Mouse (Mus musculus) heart, embryonic 13.5 days (tissue): ENCODE measurements at regions not wholly inside any gene's neighbourhood (a gene's known extent, or its start where the extent isn't known, plus 50 kb on each side); places are given as distances from the start of the nearest gene placed in this dataset.

Experiments
- ATAC-seq: fragments of 200-750 bp; cut with Nextera tagmentation; 2 replicates; pipeline ENCODE4 v1.8.0; 2017; ENCODE audit warnings: moderate TSS enrichment; ENCODE audit not compliant: insufficient number of reproducible peaks, low FRiP score, low TSS enrichment; ENCODE audit errors: extremely low read depth
- H3K27ac ChIP-seq: fragments of 300-500 bp; sonication (generic); replicated peaks from 2 replicates; pipeline ENCODE4 v1.5.1; 2015; ENCODE audit warnings: moderate library complexity, mild to moderate bottlenecking, inconsistent platforms
- H3K27me3 ChIP-seq: fragments of 300-500 bp; sonication (generic); replicated peaks from 2 replicates; pipeline ENCODE4 v1.6.1; 2015; ENCODE audit warnings: mild to moderate bottlenecking, inconsistent platforms
- H3K36me3 ChIP-seq: fragments of 300-500 bp; sonication (generic); 2 replicates; pipeline ENCODE4 v1.6.1; 2015; ENCODE audit warnings: mild to moderate bottlenecking, inconsistent platforms
- H3K4me1 ChIP-seq: fragments of 300-500 bp; sonication (generic); 2 replicates; pipeline ENCODE4 v1.6.1; 2015; ENCODE audit warnings: inconsistent platforms
- H3K4me2 ChIP-seq: fragments of 300-500 bp; sonication (generic); 2 replicates; pipeline ENCODE4 v1.6.1; 2015; ENCODE audit warnings: inconsistent platforms, mild to moderate bottlenecking, moderate library complexity
- H3K4me3 ChIP-seq: fragments of 300-500 bp; sonication (generic); 2 replicates; pipeline ENCODE4 v1.5.1; 2015; ENCODE audit warnings: moderate library complexity, mild to moderate bottlenecking, inconsistent platforms
- H3K9ac ChIP-seq: fragments of 300-500 bp; sonication (generic); 2 replicates; pipeline ENCODE4 v1.6.1; 2015; ENCODE audit warnings: inconsistent platforms, mild to moderate bottlenecking, moderate library complexity
- H3K9me3 ChIP-seq: fragments of 300-500 bp; sonication (generic); 2 replicates; pipeline ENCODE4 v1.6.1; 2016; ENCODE audit warnings: inconsistent platforms
- WGBS: fragments of 180-500 bp; shearing (Covaris S2); methylation state at CpG from one replicate; pipeline ENCODE4 v1.1.7; 2015; ENCODE audit warnings: mixed read lengths; 5-methylcytosine and 5-hydroxymethylcytosine counted together

GRCm38 (mm10) chr4:142722845-142723553 is 483.8 kb upstream of the Kazn start:
- Histone ChIP-seq H3K9me3 (no peaks in the 10 kb centered on the region), H3K9ac (no peak overlapping the region), H3K36me3 (no peaks in the 10 kb centered on the region), H3K4me1 (no peaks in the 10 kb centered on the region), H3K27ac (no peak overlapping the region), H3K4me2 (no peak overlapping the region), H3K27me3 (no peaks in the 10 kb centered on the region), H3K4me3 (no peak overlapping the region)
- no peak for ATAC-seq
- WGBS = 47% methylated on average over 3 of the region's 3 CpGs

- no peak overlapping the region for H3K4me2 ChIP-seq
- no peak overlapping the region for H3K9ac ChIP-seq
- WGBS = 73% methylated on average over 5 of the region's 5 CpGs
- no peaks in the 10 kb centered on the region for H3K27me3 ChIP-seq
- no peaks in the 10 kb centered on the region for H3K36me3 ChIP-seq
- H3K9me3 ChIP-seq = peaks cover 5% of the 10 kb centered on the region; the same call in 1 of the 2 replicates
- H3K4me1 ChIP-seq = no peaks in the 10 kb centered on the region
- H3K4me3 ChIP-seq = no peak overlapping the region
- no peak overlapping the region for H3K27ac ChIP-seq
- no peak for ATAC-seq
These were observed 462.4 kb upstream of the Kazn start for GRCm38 (mm10) chr4:142701606-142702005.

GRCm38 (mm10) chr4:142694926-142695325 is 455.7 kb upstream of the Kazn start:
- no peaks in the 10 kb centered on the region for H3K4me1 ChIP-seq
- ATAC-seq = no peak
- no peaks in the 10 kb centered on the region for H3K27me3 ChIP-seq
- H3K4me2 ChIP-seq = no peak overlapping the region
- no peak overlapping the region for H3K4me3 ChIP-seq
- H3K9me3 ChIP-seq = no peaks in the 10 kb centered on the region
- H3K27ac ChIP-seq = no peak overlapping the region
- H3K9ac ChIP-seq = no peak overlapping the region
- no peaks in the 10 kb centered on the region for H3K36me3 ChIP-seq
- WGBS = 76% methylated on average over 13 of the region's 13 CpGs

- H3K9ac ChIP-seq = no peak overlapping the region
- no peak overlapping the region for H3K27ac ChIP-seq
- no peaks in the 10 kb centered on the region for H3K36me3 ChIP-seq
- H3K4me3 ChIP-seq = no peak overlapping the region
- peaks cover 13% of the 10 kb centered on the region for H3K9me3 ChIP-seq
- H3K4me1 ChIP-seq = no peaks in the 10 kb centered on the region
- H3K27me3 ChIP-seq = no peaks in the 10 kb centered on the region
- 71% methylated on average over 6 of the region's 6 CpGs for WGBS
- no peak overlapping the region for H3K4me2 ChIP-seq
- no peak for ATAC-seq
These were observed 449.0 kb upstream of the Kazn start for GRCm38 (mm10) chr4:142688241-142688640.

DNA sequence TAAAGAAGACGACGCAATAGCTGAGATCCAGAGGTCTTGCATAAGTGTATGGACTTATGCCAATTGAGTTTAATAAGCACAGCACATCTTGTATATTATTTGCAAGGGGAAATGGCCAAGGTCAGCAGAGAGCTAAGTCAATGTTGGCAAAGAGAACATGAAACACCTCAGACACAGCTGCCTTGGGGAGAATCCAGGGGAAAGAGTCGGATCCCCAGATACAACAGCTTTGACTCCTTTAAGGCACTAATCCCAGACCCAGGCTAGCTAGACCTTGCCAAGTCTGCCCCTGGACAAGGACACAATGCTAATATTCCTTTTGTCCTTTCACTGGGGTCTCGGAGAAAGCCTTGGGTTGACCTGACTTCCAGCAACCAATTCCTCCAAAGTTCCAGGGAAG is 438.2 kb upstream of the Kazn start:
- Histone ChIP-seq H3K4me2 (no peak overlapping the region), H3K27me3 (no peaks in the 10 kb centered on the region), H3K9ac (no peak overlapping the region), H3K36me3 (no peaks in the 10 kb centered on the region), H3K27ac (no peak overlapping the region), H3K9me3 (no peaks in the 10 kb centered on the region), H3K4me3 (no peak overlapping the region), H3K4me1 (no peaks in the 10 kb centered on the region)
- WGBS = 79% methylated on average over 4 of the region's 4 CpGs
- no peak for ATAC-seq

DNA sequence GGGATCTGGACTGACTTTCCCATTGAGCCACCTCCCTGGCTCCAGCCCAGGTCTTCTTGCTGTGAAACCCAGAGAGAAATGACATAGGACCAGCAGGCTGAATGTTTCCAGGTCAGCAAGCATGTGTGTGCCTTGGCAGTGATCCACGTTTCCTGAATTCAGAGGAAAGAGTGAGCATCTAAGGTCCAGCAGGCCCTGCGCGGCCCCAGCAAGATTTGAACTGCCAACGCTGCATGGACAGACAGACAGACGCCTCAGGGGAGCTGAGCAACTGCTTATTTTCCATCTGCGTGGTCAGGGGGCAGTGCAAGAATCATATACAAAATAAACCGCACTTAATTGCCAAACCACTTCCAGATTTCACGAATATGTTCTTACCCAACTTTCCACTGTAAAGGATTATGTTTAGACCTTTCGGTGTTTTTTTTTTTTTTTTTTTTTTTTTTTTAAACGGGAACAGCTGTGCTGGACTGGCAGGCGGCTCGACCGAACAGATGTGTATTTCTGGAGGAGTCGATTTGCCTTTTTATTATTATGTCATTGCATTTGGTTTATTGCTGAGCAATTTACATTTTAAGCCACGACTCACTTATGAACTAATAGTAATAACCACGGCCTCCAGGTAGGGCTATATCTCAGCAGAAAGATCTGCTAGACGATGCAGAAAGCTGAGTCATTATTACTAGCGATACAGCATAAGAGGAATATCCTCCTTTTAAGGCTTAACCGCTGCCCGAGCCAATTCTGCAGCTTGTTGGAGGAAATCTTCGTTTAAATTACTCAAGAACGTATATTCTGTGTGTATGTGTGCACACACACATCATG is 435.7 kb upstream of the Kazn start:
- no peaks in the 10 kb centered on the region for H3K4me1 ChIP-seq
- 74% methylated on average over 22 of the region's 22 CpGs for WGBS
- H3K9ac ChIP-seq = no peak overlapping the region
- H3K27me3 ChIP-seq = no peaks in the 10 kb centered on the region
- no peak overlapping the region for H3K4me2 ChIP-seq
- H3K4me3 ChIP-seq = no peak overlapping the region
- H3K36me3 ChIP-seq = no peaks in the 10 kb centered on the region
- no peaks in the 10 kb centered on the region for H3K9me3 ChIP-seq
- no peak for ATAC-seq
- no peak overlapping the region for H3K27ac ChIP-seq

DNA sequence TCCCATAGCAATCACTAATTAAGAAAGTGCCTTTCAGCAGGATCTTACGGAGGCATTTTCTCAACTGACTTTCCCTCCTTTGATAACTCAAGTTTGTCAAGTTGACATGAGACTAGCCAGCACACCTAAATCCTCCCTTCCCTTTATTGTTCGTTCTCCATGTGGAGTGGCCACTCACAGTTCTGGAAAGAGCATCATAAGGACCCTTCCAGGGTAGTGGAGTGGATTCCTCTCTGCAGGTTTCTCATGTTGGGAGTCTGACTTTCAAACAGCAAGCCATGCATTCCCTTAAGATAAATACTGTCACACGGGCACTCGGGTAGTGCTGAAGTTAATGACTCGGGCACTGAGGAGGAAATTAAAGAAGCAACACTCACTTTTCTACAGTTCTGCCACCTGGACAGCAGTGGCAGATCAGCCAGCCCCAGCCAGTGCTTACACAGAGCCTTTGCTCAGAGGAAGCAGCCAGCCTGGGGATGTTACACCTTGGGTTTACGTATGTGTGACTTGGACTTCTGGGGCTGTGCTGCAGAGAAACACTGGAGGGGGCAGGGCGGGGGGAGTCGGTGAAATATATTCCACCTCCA is 432.8 kb upstream of the Kazn start:
- no peak overlapping the region for H3K4me2 ChIP-seq
- H3K27ac ChIP-seq = no peak overlapping the region
- no peak overlapping the region for H3K9ac ChIP-seq
- no peaks in the 10 kb centered on the region for H3K9me3 ChIP-seq
- no peaks in the 10 kb centered on the region for H3K36me3 ChIP-seq
- no peak for ATAC-seq
- no peaks in the 10 kb centered on the region for H3K27me3 ChIP-seq
- no peaks in the 10 kb centered on the region for H3K4me1 ChIP-seq
- no peak overlapping the region for H3K4me3 ChIP-seq
- 64% methylated on average over 8 of the region's 8 CpGs for WGBS

DNA sequence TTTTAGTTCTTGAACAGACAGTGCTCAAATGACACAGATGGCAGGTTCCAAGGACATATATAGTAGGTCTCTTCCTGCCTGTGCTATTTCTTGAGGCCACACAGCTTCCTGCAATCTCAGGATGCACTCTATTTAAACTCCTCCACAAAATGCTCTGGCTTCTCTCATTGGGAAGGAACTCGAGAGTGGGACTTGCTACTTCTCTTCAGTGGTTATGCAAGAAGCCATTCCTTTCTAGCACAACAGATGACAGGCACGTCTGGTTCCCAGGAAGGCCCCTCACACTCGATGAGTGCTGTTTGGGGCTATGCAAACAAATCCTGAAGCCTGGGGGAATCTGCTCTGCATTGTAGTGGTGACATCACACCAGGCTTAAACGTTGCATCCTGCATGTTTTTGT is 425.6 kb upstream of the Kazn start:
- Histone ChIP-seq H3K27ac (no peak overlapping the region), H3K9me3 (no peaks in the 10 kb centered on the region), H3K27me3 (no peaks in the 10 kb centered on the region), H3K4me1 (no peaks in the 10 kb centered on the region), H3K36me3 (no peaks in the 10 kb centered on the region), H3K4me3 (no peak overlapping the region), H3K4me2 (no peak overlapping the region), H3K9ac (no peak overlapping the region)
- no peak for ATAC-seq
- 49% methylated on average over 4 of the region's 4 CpGs for WGBS

DNA sequence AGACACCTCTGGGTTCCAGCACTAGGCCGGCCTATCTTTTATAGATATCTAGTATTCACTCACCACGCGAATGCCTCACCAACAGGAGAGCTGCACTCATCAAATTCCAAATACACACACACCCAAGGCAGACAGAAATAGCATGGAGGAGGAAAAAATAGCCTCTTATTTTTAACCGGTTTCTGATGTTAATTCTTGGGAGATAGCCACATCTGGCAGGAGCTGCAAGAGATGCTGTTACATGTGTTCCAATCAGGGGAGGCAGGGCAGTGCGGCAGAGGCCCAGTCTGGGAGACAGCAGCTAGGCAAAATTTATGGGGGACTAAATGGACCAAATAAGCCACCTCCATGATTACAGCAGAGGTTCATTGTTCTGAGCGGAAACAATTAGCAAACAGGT is 419.0 kb upstream of the Kazn start:
- ATAC-seq = no peak

GRCm38 (mm10) chr4:142641069-142641468 is 401.9 kb upstream of the Kazn start:
- no peak overlapping the region for H3K4me2 ChIP-seq

More for the DNA sequence above, 419.0 kb upstream of the Kazn start:
- Histone ChIP-seq H3K9me3 (0 out of 2 replicates have a peak, but pooled peaks cover under 1% of the 10 kb centered on the region), H3K4me2 (no peak overlapping the region), H3K27me3 (no peaks in the 10 kb centered on the region), H3K4me1 (no peaks in the 10 kb centered on the region), H3K36me3 (no peaks in the 10 kb centered on the region), H3K27ac (no peak overlapping the region), H3K9ac (no peak overlapping the region), H3K4me3 (no peak overlapping the region)
- 64% methylated on average over 6 of the region's 6 CpGs for WGBS

DNA sequence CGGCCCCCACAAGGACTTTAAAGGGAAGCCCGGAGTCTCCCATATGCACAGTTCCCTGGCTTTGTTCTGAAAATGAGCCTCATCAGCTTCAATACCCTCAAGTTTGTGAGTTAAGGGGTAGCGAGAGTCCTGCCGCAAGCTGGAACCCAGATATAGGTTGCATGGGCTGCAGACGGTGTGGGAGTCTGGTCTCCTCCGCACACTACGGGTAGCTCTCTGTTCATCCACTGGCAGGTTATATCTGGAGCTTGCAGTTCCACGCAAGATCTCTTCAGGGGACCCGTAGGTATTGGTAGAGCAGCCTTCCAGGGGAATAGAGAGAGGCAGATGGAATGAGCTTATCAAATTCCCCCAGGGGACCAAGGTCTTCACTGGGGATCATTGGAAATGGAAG is 400.1 kb upstream of the Kazn start:
- Histone ChIP-seq H3K36me3 (no peaks in the 10 kb centered on the region), H3K4me1 (peaks cover 5% of the 10 kb centered on the region), H3K27ac (no peak overlapping the region), H3K4me3 (no peak overlapping the region), H3K9me3 (no peaks in the 10 kb centered on the region), H3K27me3 (peaks cover 5% of the 10 kb centered on the region; the same call in 1 of the 2 replicates), H3K4me2 (no peak overlapping the region), H3K9ac (no peak overlapping the region)
- WGBS = 78% methylated on average over 9 of the region's 9 CpGs
- no peak for ATAC-seq

More at GRCm38 (mm10) chr4:142641069-142641468, 401.9 kb upstream of the Kazn start:
- no peaks in the 10 kb centered on the region for H3K36me3 ChIP-seq
- H3K9ac ChIP-seq = no peak overlapping the region
- no peak for ATAC-seq
- no peaks in the 10 kb centered on the region for H3K4me1 ChIP-seq
- H3K27ac ChIP-seq = no peak overlapping the region
- H3K9me3 ChIP-seq = no peaks in the 10 kb centered on the region
- WGBS = 91% methylated on average over 10 of the region's 10 CpGs
- no peak overlapping the region for H3K4me3 ChIP-seq
- H3K27me3 ChIP-seq = peaks cover 5% of the 10 kb centered on the region; the same call in 1 of the 2 replicates
